Mouse (Mus musculus): ENCODE measurements around the gene Klhl33. TPM values are rescaled to one million over a fixed set of nuclear protein-coding genes. Genes with fewer than 3 reads are reported as not detected.
A peak's percentile ranks its signal among the peaks of the same experiment; 100 is the strongest.

Klhl33 gene
- polyA plus RNA-seq, 1 experiment from 2014 or later: 0.33 TPM

DNA sequence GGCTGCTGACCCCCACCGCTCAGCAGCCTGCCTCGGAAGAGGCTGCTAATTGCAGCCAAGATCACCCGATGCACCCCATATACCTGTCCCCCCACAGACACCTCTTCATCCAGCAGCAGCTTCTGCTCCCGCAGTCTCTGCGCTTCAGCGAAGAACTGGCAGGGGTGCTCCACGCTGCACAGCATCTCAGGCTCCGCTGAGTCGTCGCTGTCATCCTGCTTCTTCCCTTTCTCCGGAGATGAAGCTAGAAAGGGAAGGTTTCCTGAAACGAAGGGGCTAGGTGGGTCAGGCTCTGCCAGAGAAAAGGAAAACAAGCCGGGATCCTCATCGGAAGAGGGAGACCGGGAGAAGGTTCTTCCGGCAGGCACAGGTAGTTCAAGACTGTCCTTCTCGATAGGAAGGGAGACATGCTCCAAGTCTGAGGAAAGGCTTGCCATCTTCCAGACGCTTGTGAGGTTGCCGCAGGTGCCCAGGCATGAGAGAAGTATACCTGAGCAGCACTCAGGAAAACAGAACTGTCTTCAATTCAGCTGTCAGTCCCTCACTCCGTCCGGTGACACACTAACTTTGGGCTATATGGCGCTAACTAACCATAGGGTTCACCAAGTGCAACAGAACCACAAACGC is 447 bp downstream of the Klhl33 start:
- no peaks in the 10 kb centered on the region for H3K36me3 ChIP-seq (ENCODE audit: control insufficient read depth, insufficient read depth, low read length)

DNA sequence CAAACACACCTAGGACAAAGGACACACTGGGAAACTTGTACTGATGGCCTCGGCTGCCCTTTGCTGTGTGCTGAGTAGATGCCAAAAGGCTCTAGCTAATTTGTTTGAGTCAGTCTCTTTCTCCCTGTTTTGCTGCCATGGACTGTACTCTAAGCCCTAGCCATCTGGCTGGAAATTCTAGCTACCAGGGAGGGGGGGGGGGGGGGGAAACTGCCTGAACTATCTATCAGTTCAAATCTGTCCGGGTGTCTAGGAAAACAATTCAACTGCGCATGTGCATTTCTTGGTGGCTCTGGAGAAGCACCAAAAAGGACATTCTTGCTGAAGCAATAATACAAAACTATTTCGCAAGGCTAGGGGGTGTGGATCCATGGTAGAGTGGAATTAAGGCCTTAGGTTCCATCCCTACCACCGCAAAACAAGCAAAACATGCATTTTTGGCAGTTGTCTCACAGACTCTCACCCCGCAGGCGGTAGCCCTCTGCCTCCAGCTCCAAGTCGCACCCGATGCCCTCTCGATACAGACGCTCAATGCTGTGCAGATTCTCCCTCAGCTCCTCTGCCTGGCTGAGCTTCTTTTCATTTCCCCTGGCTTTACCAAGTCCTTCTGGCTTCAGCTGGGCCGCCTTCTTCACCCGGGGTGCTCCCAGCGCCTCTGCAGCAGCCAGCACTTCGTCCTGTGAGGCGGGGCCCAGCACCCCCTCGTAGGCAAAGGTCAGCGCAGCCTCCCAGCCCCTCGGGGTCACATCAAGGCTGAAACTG is 1.1 kb downstream of the Klhl33 start:
- Histone ChIP-seq H3K27ac (replicated peaks) (peak overlapping the region; percentile 67; the same call in 1 of the 2 replicates), H3K36me3 (ENCODE audit: control insufficient read depth, insufficient read depth, low read length) (no peaks in the 10 kb centered on the region), H3K9me3 (ENCODE audit: control insufficient read depth, low read length) (no peaks in the 10 kb centered on the region), H3K4me2 (replicated peaks; ENCODE audit: low read depth) (peak overlapping the region; percentile 69), H3K4me3 (ENCODE audit: low read depth, low read length) (peak overlapping the region; percentile 39), H3K4me1 (replicated peaks; ENCODE audit: control insufficient read depth, insufficient read depth) (0 out of 2 replicates have a peak, but pooled peaks cover 3% of the 10 kb centered on the region), H3K9ac (ENCODE audit: low read length) (peak overlapping the region; percentile 63), H3K27me3 (ENCODE audit: control insufficient read depth, insufficient read depth, low read length) (no peaks in the 10 kb centered on the region)
- WGBS: 13% methylated on average over 19 of the region's 19 CpGs
- TF ChIP-seq EP300 (optimal IDR thresholded peaks at IDR 0.05) (no peak), CTCF (IDR thresholded peaks at IDR 0.05; ENCODE audit: low read depth) (no peak)
- DNase-seq (ENCODE audit: low spot score): peak; percentile 21
- peak; percentile 71; the same call in 1 of the 2 replicates for ATAC-seq (ENCODE audit: low FRiP score, low TSS enrichment)

More for the DNA sequence above, 447 bp downstream of the Klhl33 start:
- no peaks in the 10 kb centered on the region for H3K9me3 ChIP-seq (ENCODE audit: control insufficient read depth, low read length)
- H3K9ac ChIP-seq (ENCODE audit: low read length): peak overlapping the region; percentile 63
- no peaks in the 10 kb centered on the region for H3K27me3 ChIP-seq (ENCODE audit: control insufficient read depth, insufficient read depth, low read length)
- WGBS: 25% methylated on average over 23 of the region's 23 CpGs
- H3K4me2 ChIP-seq (replicated peaks; ENCODE audit: low read depth): peak overlapping the region; percentile 69
- peak overlapping the region; percentile 67; the same call in 1 of the 2 replicates for H3K27ac ChIP-seq (replicated peaks)
- TF ChIP-seq EP300 (optimal IDR thresholded peaks at IDR 0.05) (no peak), CTCF (IDR thresholded peaks at IDR 0.05; ENCODE audit: low read depth) (no peak)
- peak overlapping the region; percentile 39 for H3K4me3 ChIP-seq (ENCODE audit: low read depth, low read length)
- ATAC-seq (ENCODE audit: low FRiP score, low TSS enrichment) (no peak), DNase-seq (ENCODE audit: low spot score) (no peak)
- 0 out of 2 replicates have a peak, but pooled peaks cover 3% of the 10 kb centered on the region for H3K4me1 ChIP-seq (replicated peaks; ENCODE audit: control insufficient read depth, insufficient read depth)

DNA sequence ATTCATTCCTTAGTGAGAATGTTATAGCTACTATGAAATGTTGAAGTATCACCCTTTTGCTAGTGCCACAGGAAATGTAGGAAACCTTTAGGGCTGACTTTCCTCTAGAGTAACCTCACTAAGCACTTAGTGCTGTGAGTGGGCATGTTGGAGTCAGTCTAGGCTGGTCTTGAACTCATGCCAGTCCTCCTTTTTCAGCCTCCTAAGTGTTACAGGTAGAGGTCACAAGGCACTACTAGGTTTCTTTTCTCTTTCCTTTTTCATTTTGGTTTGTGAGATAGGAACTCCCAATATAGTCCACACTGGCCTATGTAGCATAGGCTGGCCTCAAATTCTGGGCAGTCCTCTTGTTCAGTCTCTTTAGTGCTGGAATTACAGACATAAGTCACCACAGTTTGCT is 1.9 kb downstream of the Klhl33 start:
- no peak for TF ChIP-seq CTCF (IDR thresholded peaks at IDR 0.05; ENCODE audit: low read depth)
- no peak for TF ChIP-seq EP300 (optimal IDR thresholded peaks at IDR 0.05)
- Histone ChIP-seq H3K4me1 (replicated peaks; ENCODE audit: control insufficient read depth, insufficient read depth) (0 out of 2 replicates have a peak, but pooled peaks cover 3% of the 10 kb centered on the region), H3K36me3 (ENCODE audit: control insufficient read depth, insufficient read depth, low read length) (no peaks in the 10 kb centered on the region), H3K9ac (ENCODE audit: low read length) (no peak overlapping the region), H3K9me3 (ENCODE audit: control insufficient read depth, low read length) (no peaks in the 10 kb centered on the region), H3K27me3 (ENCODE audit: control insufficient read depth, insufficient read depth, low read length) (no peaks in the 10 kb centered on the region), H3K27ac (replicated peaks) (no peak overlapping the region), H3K4me2 (replicated peaks; ENCODE audit: low read depth) (no peak overlapping the region), H3K4me3 (ENCODE audit: low read depth, low read length) (no peak overlapping the region)
- no peak for DNase-seq (ENCODE audit: low spot score)
- no peak for ATAC-seq (ENCODE audit: low FRiP score, low TSS enrichment)

DNA sequence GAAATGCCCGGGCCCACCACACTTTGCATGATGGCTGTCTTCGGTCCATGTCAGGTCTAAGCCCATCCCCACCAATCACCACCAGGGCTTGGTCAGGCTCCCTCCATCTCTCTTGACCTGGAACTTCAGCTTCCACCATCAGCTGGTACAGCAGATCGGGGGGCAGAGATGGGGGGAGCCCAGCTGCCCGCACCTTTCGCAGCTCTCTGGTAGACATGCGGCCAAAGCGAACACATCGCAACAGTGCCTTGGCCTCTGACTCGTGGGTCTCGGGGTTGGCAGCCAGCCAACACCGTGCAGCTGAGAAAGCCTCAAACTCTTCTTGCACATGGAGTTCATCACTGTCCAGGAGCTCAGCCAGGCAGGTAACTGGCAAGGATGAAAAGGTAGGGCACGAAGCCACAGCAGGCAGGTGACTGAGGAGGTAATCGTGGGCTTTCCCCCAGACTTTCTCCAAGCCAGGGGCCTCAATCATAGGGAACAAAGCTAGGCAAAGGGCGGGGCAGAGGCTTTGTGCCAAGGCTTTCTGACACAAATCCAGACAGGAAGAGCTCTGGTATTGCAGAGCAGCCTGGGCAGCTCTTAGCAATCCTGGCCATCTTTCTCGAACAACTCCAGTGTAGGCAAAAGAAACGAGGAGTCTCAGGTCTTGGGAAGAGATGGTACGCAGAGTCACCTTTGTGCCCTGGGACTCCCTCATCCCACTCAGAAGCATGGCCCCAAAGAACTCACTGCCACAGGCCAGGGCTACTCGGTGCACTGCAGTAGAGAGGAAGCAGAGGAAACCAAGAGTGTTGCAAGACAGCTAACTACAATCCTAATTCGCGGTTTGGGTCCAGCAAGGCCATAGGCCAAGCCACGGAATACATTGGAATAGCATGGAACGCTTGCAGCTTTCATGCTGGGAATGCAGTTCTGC is 4.5 kb downstream of the Klhl33 start:
- no peaks in the 10 kb centered on the region for H3K9me3 ChIP-seq (ENCODE audit: control insufficient read depth, low read length)
- H3K4me1 ChIP-seq (replicated peaks; ENCODE audit: control insufficient read depth, insufficient read depth): 0 out of 2 replicates have a peak, but pooled peaks cover 3% of the 10 kb centered on the region
- no peak overlapping the region for H3K27ac ChIP-seq (replicated peaks)
- no peaks in the 10 kb centered on the region for H3K27me3 ChIP-seq (ENCODE audit: control insufficient read depth, insufficient read depth, low read length)
- no peak overlapping the region for H3K4me2 ChIP-seq (replicated peaks; ENCODE audit: low read depth)
- no peak overlapping the region for H3K4me3 ChIP-seq (ENCODE audit: low read depth, low read length)
- DNase-seq (ENCODE audit: low spot score) (no peak), ATAC-seq (ENCODE audit: low FRiP score, low TSS enrichment) (no peak)
- TF ChIP-seq CTCF (IDR thresholded peaks at IDR 0.05; ENCODE audit: low read depth): no peak
- no peak for TF ChIP-seq EP300 (optimal IDR thresholded peaks at IDR 0.05)
- no peak overlapping the region for H3K9ac ChIP-seq (ENCODE audit: low read length)
- 61% methylated on average over 22 of the region's 22 CpGs for WGBS
- no peaks in the 10 kb centered on the region for H3K36me3 ChIP-seq (ENCODE audit: control insufficient read depth, insufficient read depth, low read length)

DNA sequence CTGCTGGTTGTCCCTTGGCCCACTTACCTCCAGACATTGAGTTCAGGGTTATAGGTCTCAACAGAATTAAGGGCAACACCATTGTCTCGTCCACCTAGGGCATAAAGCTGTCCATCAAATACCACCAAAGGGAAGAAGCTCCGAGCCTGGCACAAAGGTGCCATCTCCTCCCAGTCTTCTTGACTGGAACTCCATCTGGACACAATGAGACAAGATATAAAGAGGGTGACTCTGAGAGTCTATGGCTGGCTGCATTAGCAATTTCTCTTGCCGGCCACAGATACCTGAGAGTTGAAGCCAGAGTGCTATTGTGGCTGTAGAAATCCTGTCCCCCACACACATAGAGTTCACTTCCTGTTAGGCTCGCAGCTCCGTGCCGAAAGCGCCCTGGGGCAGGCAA is 5.2 kb downstream of the Klhl33 start:
- Histone ChIP-seq H3K9ac (ENCODE audit: low read length) (no peak overlapping the region), H3K36me3 (ENCODE audit: control insufficient read depth, insufficient read depth, low read length) (no peaks in the 10 kb centered on the region), H3K4me3 (ENCODE audit: low read depth, low read length) (no peak overlapping the region), H3K4me2 (replicated peaks; ENCODE audit: low read depth) (no peak overlapping the region), H3K27me3 (ENCODE audit: control insufficient read depth, insufficient read depth, low read length) (no peaks in the 10 kb centered on the region), H3K27ac (replicated peaks) (no peak overlapping the region), H3K9me3 (ENCODE audit: control insufficient read depth, low read length) (no peaks in the 10 kb centered on the region), H3K4me1 (replicated peaks; ENCODE audit: control insufficient read depth, insufficient read depth) (0 out of 2 replicates have a peak, but pooled peaks cover 3% of the 10 kb centered on the region)
- DNase-seq (ENCODE audit: low spot score) (no peak), ATAC-seq (ENCODE audit: low FRiP score, low TSS enrichment) (no peak)
- TF ChIP-seq EP300 (optimal IDR thresholded peaks at IDR 0.05) (no peak), CTCF (IDR thresholded peaks at IDR 0.05; ENCODE audit: low read depth) (no peak)
- 74% methylated on average over 7 of the region's 7 CpGs for WGBS

Data from stomach, postnatal 0 days (tissue).